Mouse (Mus musculus) hindbrain, embryonic 16.5 days (tissue): ENCODE data around the gene Khk. TPM values are rescaled to one million over a fixed set of nuclear protein-coding genes. Genes with fewer than 3 reads are reported as not detected.
"Not testable (repeated sequence)": the region's sequence is repeated elsewhere in the genome, so short reads cannot be mapped to it uniquely, and the experiment has no call there.

Source experiments
- ATAC-seq: fragments of 200-750 bp; cut with Nextera tagmentation; 2 replicates; pipeline ENCODE4 v1.8.0; 2017; ENCODE audit warnings: moderate TSS enrichment, moderate library complexity
- H3K27ac ChIP-seq: fragments of 300-500 bp; sonication (generic); 2 replicates; pipeline ENCODE4 v1.5.1; 2014; ENCODE audit warnings: low read depth, mild to moderate bottlenecking, control low read depth, low read length, moderate library complexity
- H3K27me3 ChIP-seq: fragments of 300-500 bp; sonication (generic); replicated peaks from 2 replicates; pipeline ENCODE4 v1.6.1; 2014; ENCODE audit warnings: low read length; ENCODE audit not compliant: control insufficient read depth, insufficient read depth
- H3K36me3 ChIP-seq: fragments of 300-500 bp; sonication (generic); 2 replicates; pipeline ENCODE4 v1.6.1; 2014; ENCODE audit warnings: mild to moderate bottlenecking, low read length, moderate library complexity, mixed read lengths; ENCODE audit not compliant: control insufficient read depth, insufficient read depth
- H3K4me1 ChIP-seq: fragments of 300-500 bp; sonication (generic); 2 replicates; pipeline ENCODE4 v1.6.1; 2014; ENCODE audit warnings: low read depth, low read length; ENCODE audit not compliant: control insufficient read depth, insufficient read depth
- H3K4me2 ChIP-seq: fragments of 300-500 bp; sonication (generic); 2 replicates; pipeline ENCODE4 v1.6.1; 2014; ENCODE audit warnings: mild to moderate bottlenecking, low read length, control low read depth, moderate library complexity
- H3K4me3 ChIP-seq: fragments of 300-500 bp; sonication (generic); 2 replicates; pipeline ENCODE4 v1.5.1; 2014; ENCODE audit warnings: mild to moderate bottlenecking, low read length, control low read depth, moderate library complexity
- H3K9ac ChIP-seq: fragments of 300-500 bp; sonication (generic); 2 replicates; pipeline ENCODE4 v1.6.1; 2014; ENCODE audit warnings: low read depth, mild to moderate bottlenecking, control low read depth, low read length, moderate library complexity
- H3K9me3 ChIP-seq: fragments of 300-500 bp; sonication (generic); 2 replicates; pipeline ENCODE4 v1.6.1; 2014; ENCODE audit warnings: mild to moderate bottlenecking, low read length, moderate library complexity; ENCODE audit not compliant: control insufficient read depth
- WGBS: fragments of 180-500 bp; shearing (Covaris S2); extraction: QIAGEN DNeasy Blood & Tissue Kit; methylation state at CpG from one replicate; pipeline ENCODE4 v1.1.7; 2014; 5-methylcytosine and 5-hydroxymethylcytosine counted together
- polyA plus RNA-seq: library from polyadenylated mRNA; unstranded; fragments of >200 nt; fragmentation: Nextera tagmentation; extraction: Ambion mirVana; gene quantifications from 2 replicates; pipeline ENCODE4 v1.2.1, GENCODE M21; 2015

Gene Khk
- polyA plus RNA-seq = 12.2 and 13.7 TPM in 2 replicates

- peak; percentile 80 for ATAC-seq
- peaks cover 14% of the 10 kb centered on the region for H3K4me1 ChIP-seq
- peak within 1 kb of the TSS; percentile 57 for H3K4me3 ChIP-seq
- H3K4me2 ChIP-seq = peak within 1 kb of the TSS; percentile 77
- H3K27me3 ChIP-seq = no peaks in the 10 kb centered on the region
- peak within 1 kb of the TSS; percentile 72 for H3K9ac ChIP-seq
- no peaks in the 10 kb centered on the region for H3K9me3 ChIP-seq
- peak within 1 kb of the TSS; percentile 76 for H3K27ac ChIP-seq
- under 1% methylated on average over 34 of the region's 40 CpGs for WGBS
- no peaks in the 10 kb centered on the region for H3K36me3 ChIP-seq
These were observed at the start of gene Khk for GRCm38 (mm10) chr5:30921256-30922033. Khk (plus strand) TSS chr5:30921431.

- Histone ChIP-seq H3K4me1 (peaks cover 12% of the 10 kb centered on the region), H3K4me3 (no peak overlapping the region), H3K4me2 (no peak overlapping the region), H3K9me3 (no peaks in the 10 kb centered on the region), H3K36me3 (peaks cover 59% of the 10 kb centered on the region), H3K27ac (no peak overlapping the region), H3K27me3 (no peaks in the 10 kb centered on the region), H3K9ac (no peak overlapping the region)
- no peak for ATAC-seq
- WGBS = over 99% methylated on average over 9 of the region's 9 CpGs
These were observed 48.7 kb upstream of the Khk start for GRCm38 (mm10) chr5:30872574-30872973.

- WGBS = 92% methylated on average over 7 of the region's 7 CpGs
- H3K27me3 ChIP-seq = no peaks in the 10 kb centered on the region
- H3K9ac ChIP-seq = no peak overlapping the region
- ATAC-seq = no peak
- no peaks in the 10 kb centered on the region for H3K9me3 ChIP-seq
- no peak overlapping the region for H3K4me3 ChIP-seq
- H3K4me2 ChIP-seq = no peak overlapping the region
- H3K4me1 ChIP-seq = peaks cover 8% of the 10 kb centered on the region
- H3K36me3 ChIP-seq = peaks cover 62% of the 10 kb centered on the region
- H3K27ac ChIP-seq = no peak overlapping the region
These were observed 46.9 kb upstream of the Khk start for GRCm38 (mm10) chr5:30874365-30874764.

GRCm38 (mm10) chr5:30878616-30879015 is 42.6 kb upstream of the Khk start:
- H3K9ac ChIP-seq = no peak overlapping the region
- H3K4me3 ChIP-seq = no peak overlapping the region
- H3K27ac ChIP-seq = no peak overlapping the region
- no peaks in the 10 kb centered on the region for H3K27me3 ChIP-seq
- H3K9me3 ChIP-seq = no peaks in the 10 kb centered on the region
- H3K36me3 ChIP-seq = peaks cover 38% of the 10 kb centered on the region
- no peak overlapping the region for H3K4me2 ChIP-seq
- H3K4me1 ChIP-seq = no peaks in the 10 kb centered on the region
- ATAC-seq = no peak
- WGBS = 62% methylated on average over 6 of the region's 6 CpGs

GRCm38 (mm10) chr5:30879347-30879943 is 41.8 kb upstream of the Khk start:
- Histone ChIP-seq H3K27me3 (no peaks in the 10 kb centered on the region), H3K4me3 (no peak overlapping the region), H3K36me3 (peaks cover 30% of the 10 kb centered on the region), H3K4me1 (no peaks in the 10 kb centered on the region), H3K4me2 (no peak overlapping the region), H3K9me3 (no peaks in the 10 kb centered on the region), H3K9ac (no peak overlapping the region), H3K27ac (no peak overlapping the region)
- ATAC-seq = no peak
- 76% methylated on average over 5 of the region's 5 CpGs for WGBS

- not testable (repeated sequence) for H3K27me3 ChIP-seq, H3K4me2 ChIP-seq, H3K9me3 ChIP-seq, H3K9ac ChIP-seq, H3K36me3 ChIP-seq, ATAC-seq, H3K4me3 ChIP-seq, H3K4me1 ChIP-seq, H3K27ac ChIP-seq
- 82% methylated on average over 4 of the region's 4 CpGs for WGBS
These were observed 39.4 kb upstream of the Khk start for GRCm38 (mm10) chr5:30881839-30882238.

GRCm38 (mm10) chr5:30886209-30886608 is 35.0 kb upstream of the Khk start:
- WGBS = 49% methylated on average over 4 of the region's 4 CpGs
- H3K9ac ChIP-seq = no peak overlapping the region
- no peak overlapping the region for H3K4me3 ChIP-seq
- H3K9me3 ChIP-seq = no peaks in the 10 kb centered on the region
- no peak for ATAC-seq
- H3K4me2 ChIP-seq = peak overlapping the region; percentile 66
- H3K4me1 ChIP-seq = peaks cover 16% of the 10 kb centered on the region
- H3K36me3 ChIP-seq = peaks cover 3% of the 10 kb centered on the region; the same call in 1 of the 2 replicates
- no peak overlapping the region for H3K27ac ChIP-seq
- no peaks in the 10 kb centered on the region for H3K27me3 ChIP-seq

- peak overlapping the region; percentile 55 for H3K4me3 ChIP-seq
- no peaks in the 10 kb centered on the region for H3K9me3 ChIP-seq
- H3K9ac ChIP-seq = peak overlapping the region; percentile 71
- no peaks in the 10 kb centered on the region for H3K27me3 ChIP-seq
- WGBS = 26% methylated on average over 5 of the region's 5 CpGs
- H3K4me2 ChIP-seq = peak overlapping the region; percentile 66
- H3K4me1 ChIP-seq = peaks cover 16% of the 10 kb centered on the region
- H3K27ac ChIP-seq = peak overlapping the region; percentile 85
- no peak for ATAC-seq
- peaks cover 7% of the 10 kb centered on the region; the same call in 1 of the 2 replicates for H3K36me3 ChIP-seq
These were observed 34.5 kb upstream of the Khk start for GRCm38 (mm10) chr5:30886731-30887130.

- Histone ChIP-seq H3K27ac (peak overlapping the region; percentile 85), H3K4me3 (peak overlapping the region; percentile 55), H3K27me3 (no peaks in the 10 kb centered on the region), H3K9ac (peak overlapping the region; percentile 71), H3K36me3 (peaks cover 13% of the 10 kb centered on the region), H3K4me2 (peak overlapping the region; percentile 66), H3K4me1 (peaks cover 16% of the 10 kb centered on the region), H3K9me3 (no peaks in the 10 kb centered on the region)
- ATAC-seq = peak; percentile 46
- under 1% methylated on average over 19 of the region's 19 CpGs for WGBS
These were observed 33.9 kb upstream of the Khk start for GRCm38 (mm10) chr5:30887331-30887761.
